Mouse (Mus musculus): ENCODE data around the gene Art3.

DNA sequence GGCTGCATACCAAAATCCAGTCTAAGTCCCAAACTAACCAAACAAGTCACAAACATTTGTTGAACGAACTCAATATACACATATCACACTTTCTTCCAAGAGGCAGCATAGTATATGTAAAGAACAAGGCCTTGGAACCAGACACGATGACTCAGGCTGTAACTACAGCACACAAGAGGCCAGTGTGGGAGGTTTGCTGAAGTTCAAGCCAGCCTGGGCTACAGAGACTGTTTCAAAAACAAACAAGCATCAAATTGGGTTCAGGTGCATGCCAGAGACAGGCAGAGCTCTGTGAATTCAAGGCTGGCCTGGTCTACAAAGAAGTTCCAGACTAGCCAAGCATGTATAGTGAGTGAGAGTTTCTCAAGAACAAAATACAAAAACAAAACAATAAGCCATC lies 37.1 kb upstream of the Art3 start:
- TF ChIP-seq CTCF (IDR thresholded peaks at IDR 0.05; ENCODE audit: control insufficient read depth, insufficient read depth, insufficient read length): no peak
- TF ChIP-seq MAX (IDR thresholded peaks at IDR 0.05): no peak
- no peak for TF ChIP-seq MYOD1 (IDR thresholded peaks at IDR 0.05; ENCODE audit: control insufficient read depth, insufficient read length, low read depth)

Data from C2C12 (cell line).